Mouse (Mus musculus) CD8-positive naive resting alpha-beta T cell, adult 57 days (primary cell): ENCODE measurements around the gene Odr4. TPM values are rescaled to one million over a fixed set of nuclear protein-coding genes. Genes with fewer than 3 reads are reported as not detected.

Experiments
- total RNA-seq: library from RNA; stranded (reverse); gene quantifications from one replicate; pipeline ENCODE4 v1.2.4, GENCODE M21; 2023

Odr4 gene
- total RNA-seq, result 23.8 TPM

DNA sequence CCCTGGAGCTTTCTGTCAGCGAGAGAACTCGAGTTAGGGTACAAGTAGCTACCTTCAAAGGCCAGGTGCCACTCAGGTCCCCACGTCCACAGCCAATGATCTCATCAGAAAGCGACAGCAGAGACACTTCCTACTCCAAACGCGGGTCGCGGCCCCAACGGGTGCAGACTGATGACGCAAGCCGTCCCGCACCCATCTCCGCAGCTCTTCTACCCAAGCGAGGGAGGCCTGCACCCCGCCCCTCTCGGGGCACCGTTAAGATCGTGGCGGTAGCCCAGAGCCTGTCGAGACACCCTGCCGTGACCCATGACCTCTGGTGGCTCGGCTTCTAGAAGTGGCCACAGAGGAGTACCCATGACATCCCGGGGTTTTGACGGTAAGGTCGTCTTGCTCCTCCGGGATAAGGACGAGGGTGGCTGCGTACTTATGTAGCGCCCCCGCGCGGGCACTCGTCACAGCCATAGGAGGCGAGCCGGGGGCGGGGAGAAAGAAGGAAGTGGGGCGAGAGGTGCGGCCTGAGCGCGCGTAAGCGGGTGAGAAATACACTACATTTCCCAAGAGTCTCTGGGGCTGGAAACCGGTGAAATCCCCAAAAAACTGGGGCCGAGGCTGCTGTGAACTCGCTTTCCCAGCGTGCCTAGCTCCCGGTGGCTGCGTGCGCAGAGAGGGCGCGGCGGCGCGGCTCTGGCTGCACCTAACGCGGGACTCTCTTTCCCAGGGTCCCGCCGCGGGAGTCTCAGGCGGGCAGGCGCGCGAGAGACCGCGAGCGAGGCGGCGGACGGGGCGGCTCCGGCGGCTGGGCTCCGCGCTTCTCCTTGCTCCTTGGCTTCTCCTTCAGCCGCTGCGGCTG, at the start of gene Odr4, which contains the start of gene Tpr:
Gene Odr4, minus strand, starts transcription at position 443 of the 850 bp plus-strand sequence.
Gene Tpr, plus strand, starts transcription at position 201 of the 850 bp plus-strand sequence.

DNA sequence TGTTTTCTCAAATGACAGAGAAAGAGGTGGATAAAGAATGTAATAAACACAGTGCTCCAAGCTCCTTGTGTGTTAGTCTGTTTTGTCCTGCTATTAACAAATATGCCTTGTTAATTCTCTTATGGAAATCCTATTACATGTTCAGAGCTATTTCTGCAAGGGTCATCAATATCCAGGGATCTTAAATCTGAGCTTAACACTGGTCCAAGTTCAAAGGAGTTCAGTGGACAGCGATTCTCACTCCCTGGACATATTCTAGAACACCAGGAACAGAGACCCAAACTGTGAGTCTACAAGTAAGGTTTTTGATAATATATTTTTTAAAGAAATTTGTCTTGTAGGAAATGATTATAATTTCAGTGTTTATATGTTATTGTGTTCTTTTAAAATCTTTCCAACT, 73.7 kb downstream of the Odr4 start, which contains the start of gene Pdc:
Gene Pdc, plus strand, starts transcription at position 213 of the 400 bp plus-strand sequence.

Other genes starting within 250 kb of the Odr4 start
- not detected for gene Pdc, start 73.7 kb downstream of the Odr4 start, total RNA-seq
- 289 TPM for gene Tpr, start 242 bp downstream of the Odr4 start, total RNA-seq
- 1.9 TPM for gene Prg4, start 73.1 kb upstream of the Odr4 start, total RNA-seq